In genomic region chr5:28799464-28799863, GRCm38 (mm10) we compare ENCODE assay signal across 11 mouse cellular contexts.
"Had no signal": no experiment of that assay in that cellular context is flagged by ENCODE, and none has a peak within 500 bp of the region (broad histone marks: within the 10 kb centered on the region; RNA-seq: fewer than 3 reads in every experiment).

No protein-coding gene starts in this region.

- DNase-seq: kidney, adult 11 months; kidney, postnatal 10 days; kidney, postnatal 4 days; left cerebral cortex, postnatal 4 days; thymus, postnatal 36 days had no signal

- H3K9me3 ChIP-seq: limb, embryonic 15.5 days; liver, embryonic 12.5 days; midbrain, embryonic 12.5 days; neural tube, embryonic 13.5 days had no signal

- H3K36me3 ChIP-seq: limb, embryonic 15.5 days; liver, embryonic 12.5 days; midbrain, embryonic 12.5 days; neural tube, embryonic 13.5 days had no signal

- H3K4me2 ChIP-seq: limb, embryonic 15.5 days; liver, embryonic 12.5 days; midbrain, embryonic 12.5 days; neural tube, embryonic 13.5 days had no signal

- H3K27ac ChIP-seq: layer of hippocampus, adult 2 months; limb, embryonic 15.5 days; liver, embryonic 12.5 days; midbrain, embryonic 12.5 days; neural tube, embryonic 13.5 days had no signal

- H3K4me1 ChIP-seq: limb, embryonic 15.5 days; liver, embryonic 12.5 days; midbrain, embryonic 12.5 days; neural tube, embryonic 13.5 days had no signal

- ATAC-seq: liver, embryonic 12.5 days; midbrain, embryonic 16.5 days had no signal

- H3K4me3 ChIP-seq: layer of hippocampus, adult 2 months; limb, embryonic 15.5 days; liver, embryonic 12.5 days; midbrain, embryonic 12.5 days; neural tube, embryonic 13.5 days had no signal

- H3K27me3 ChIP-seq: limb, embryonic 15.5 days; liver, embryonic 12.5 days; midbrain, embryonic 12.5 days; neural tube, embryonic 13.5 days had no signal

- H3K9ac ChIP-seq: limb, embryonic 15.5 days; liver, embryonic 12.5 days; midbrain, embryonic 12.5 days; neural tube, embryonic 13.5 days had no signal
